Mouse (Mus musculus): ENCODE results near the gene Galt. TPM values are rescaled to one million over a fixed set of nuclear protein-coding genes. Genes with fewer than 3 reads are reported as not detected.
"Not testable (repeated sequence)": the region's sequence is repeated elsewhere in the genome, so short reads cannot be mapped to it uniquely, and the experiment has no call there.

The Galt gene
- polyA plus RNA-seq, 1 experiment from 2014 or later = 47.7 TPM

GRCm38 (mm10) chr4:41762099-41762687 is 7.2 kb downstream of the Galt start:
- ATAC-seq (replicated peaks; ENCODE audit: low FRiP score, low TSS enrichment, low read depth) (peak; percentile 57; the same call in 1 of the 2 replicates), DNase-seq (ENCODE audit: low spot score) (no peak)
- H3K9me3 ChIP-seq (ENCODE audit: control insufficient read depth, low read length) = no peaks in the 10 kb centered on the region
- peaks cover 29% of the 10 kb centered on the region for H3K4me1 ChIP-seq (replicated peaks; ENCODE audit: control insufficient read depth, insufficient read depth, low read length)
- H3K36me3 ChIP-seq (ENCODE audit: control insufficient read depth, insufficient read depth, low read length) = peaks cover 17% of the 10 kb centered on the region
- H3K4me3 ChIP-seq (ENCODE audit: low read depth, low read length) = peak overlapping the region; percentile 49
- H3K27ac ChIP-seq (ENCODE audit: low read depth) = peak overlapping the region; percentile 86
- 31% methylated on average over 8 of the region's 8 CpGs for WGBS
- peak overlapping the region; percentile 73 for H3K4me2 ChIP-seq (ENCODE audit: low read length)
- no peaks in the 10 kb centered on the region for H3K27me3 ChIP-seq (replicated peaks; ENCODE audit: control insufficient read depth, insufficient read depth, low read length)
- peak overlapping the region; percentile 52 for H3K9ac ChIP-seq (ENCODE audit: low read length)

- H3K4me3 ChIP-seq (ENCODE audit: low read depth, low read length) = peak overlapping the region; percentile 49
- ATAC-seq (replicated peaks; ENCODE audit: low FRiP score, low TSS enrichment, low read depth); H3K9me3 ChIP-seq (ENCODE audit: control insufficient read depth, low read length); H3K27me3 ChIP-seq (replicated peaks; ENCODE audit: control insufficient read depth, insufficient read depth, low read length); DNase-seq (ENCODE audit: low spot score): not testable (repeated sequence)
- H3K36me3 ChIP-seq (ENCODE audit: control insufficient read depth, insufficient read depth, low read length) = peaks cover 17% of the 10 kb centered on the region
- H3K27ac ChIP-seq (ENCODE audit: low read depth) = peak overlapping the region; percentile 86
- H3K9ac ChIP-seq (ENCODE audit: low read length) = peak overlapping the region; percentile 52; the same call in 1 of the 2 replicates
- WGBS = 42% methylated on average over 8 of the region's 8 CpGs
- peaks cover 29% of the 10 kb centered on the region for H3K4me1 ChIP-seq (replicated peaks; ENCODE audit: control insufficient read depth, insufficient read depth, low read length)
- H3K4me2 ChIP-seq (ENCODE audit: low read length) = peak overlapping the region; percentile 73
Observed at GRCm38 (mm10) chr4:41762688-41763114, 7.7 kb downstream of the Galt start.

GRCm38 (mm10) chr4:41763176-41763575 is 8.1 kb downstream of the Galt start:
- not testable (repeated sequence) for H3K4me2 ChIP-seq (ENCODE audit: low read length); H3K4me3 ChIP-seq (ENCODE audit: low read depth, low read length); DNase-seq (ENCODE audit: low spot score); H3K9me3 ChIP-seq (ENCODE audit: control insufficient read depth, low read length); H3K27ac ChIP-seq (ENCODE audit: low read depth); H3K27me3 ChIP-seq (replicated peaks; ENCODE audit: control insufficient read depth, insufficient read depth, low read length); ATAC-seq (replicated peaks; ENCODE audit: low FRiP score, low TSS enrichment, low read depth); H3K9ac ChIP-seq (ENCODE audit: low read length)
- WGBS = 67% methylated on average over 3 of the region's 6 CpGs
- Histone ChIP-seq H3K36me3 (ENCODE audit: control insufficient read depth, insufficient read depth, low read length) (peaks cover 15% of the 10 kb centered on the region), H3K4me1 (replicated peaks; ENCODE audit: control insufficient read depth, insufficient read depth, low read length) (peaks cover 29% of the 10 kb centered on the region)

- H3K4me2 ChIP-seq (ENCODE audit: low read length); H3K4me1 ChIP-seq (replicated peaks; ENCODE audit: control insufficient read depth, insufficient read depth, low read length); H3K27me3 ChIP-seq (replicated peaks; ENCODE audit: control insufficient read depth, insufficient read depth, low read length); H3K4me3 ChIP-seq (ENCODE audit: low read depth, low read length); H3K9me3 ChIP-seq (ENCODE audit: control insufficient read depth, low read length); ATAC-seq (replicated peaks; ENCODE audit: low FRiP score, low TSS enrichment, low read depth); DNase-seq (ENCODE audit: low spot score); H3K9ac ChIP-seq (ENCODE audit: low read length); H3K27ac ChIP-seq (ENCODE audit: low read depth); H3K36me3 ChIP-seq (ENCODE audit: control insufficient read depth, insufficient read depth, low read length): not testable (repeated sequence)
- 77% methylated on average over 10 of the region's 10 CpGs for WGBS
Observed at GRCm38 (mm10) chr4:41767301-41767700, 12.3 kb downstream of the Galt start.

GRCm38 (mm10) chr4:41772946-41773345 is 17.9 kb downstream of the Galt start:
- not testable (repeated sequence) for H3K36me3 ChIP-seq (ENCODE audit: control insufficient read depth, insufficient read depth, low read length); H3K9me3 ChIP-seq (ENCODE audit: control insufficient read depth, low read length); H3K9ac ChIP-seq (ENCODE audit: low read length); H3K27me3 ChIP-seq (replicated peaks; ENCODE audit: control insufficient read depth, insufficient read depth, low read length); ATAC-seq (replicated peaks; ENCODE audit: low FRiP score, low TSS enrichment, low read depth); H3K27ac ChIP-seq (ENCODE audit: low read depth); H3K4me1 ChIP-seq (replicated peaks; ENCODE audit: control insufficient read depth, insufficient read depth, low read length)
- Histone ChIP-seq H3K4me3 (ENCODE audit: low read depth, low read length) (peak overlapping the region; percentile 20; the same call in 1 of the 2 replicates), H3K4me2 (ENCODE audit: low read length) (peak overlapping the region; percentile 36)
- WGBS = 8% methylated on average over 7 of the region's 16 CpGs
- DNase-seq (ENCODE audit: low spot score) = peak; percentile 54

- DNase-seq (ENCODE audit: low spot score) = peak; percentile 77
- Histone ChIP-seq H3K4me2 (ENCODE audit: low read length) (peak overlapping the region; percentile 34), H3K4me3 (ENCODE audit: low read depth, low read length) (peak overlapping the region; percentile 36)
- not testable (repeated sequence) for H3K27me3 ChIP-seq (replicated peaks; ENCODE audit: control insufficient read depth, insufficient read depth, low read length); H3K9ac ChIP-seq (ENCODE audit: low read length); H3K4me1 ChIP-seq (replicated peaks; ENCODE audit: control insufficient read depth, insufficient read depth, low read length); H3K27ac ChIP-seq (ENCODE audit: low read depth); H3K36me3 ChIP-seq (ENCODE audit: control insufficient read depth, insufficient read depth, low read length); H3K9me3 ChIP-seq (ENCODE audit: control insufficient read depth, low read length); ATAC-seq (replicated peaks; ENCODE audit: low FRiP score, low TSS enrichment, low read depth)
- WGBS = under 1% methylated on average over 13 of the region's 25 CpGs
Observed at GRCm38 (mm10) chr4:41773502-41773901, 18.5 kb downstream of the Galt start.

- H3K9me3 ChIP-seq (ENCODE audit: control insufficient read depth, low read length); ATAC-seq (replicated peaks; ENCODE audit: low FRiP score, low TSS enrichment, low read depth); H3K27me3 ChIP-seq (replicated peaks; ENCODE audit: control insufficient read depth, insufficient read depth, low read length); H3K4me1 ChIP-seq (replicated peaks; ENCODE audit: control insufficient read depth, insufficient read depth, low read length); H3K9ac ChIP-seq (ENCODE audit: low read length); H3K36me3 ChIP-seq (ENCODE audit: control insufficient read depth, insufficient read depth, low read length); H3K27ac ChIP-seq (ENCODE audit: low read depth): not testable (repeated sequence)
- peak; percentile 89 for DNase-seq (ENCODE audit: low spot score)
- 1% methylated on average over 12 of the region's 14 CpGs for WGBS
- H3K4me2 ChIP-seq (ENCODE audit: low read length) = peak within 1 kb of the TSS; percentile 44
- peak within 1 kb of the TSS; percentile 36 for H3K4me3 ChIP-seq (ENCODE audit: low read depth, low read length)
Observed at GRCm38 (mm10) chr4:41774002-41774401, 19.0 kb downstream of the Galt start, which contains the start of gene Ccl27a. Gene Ccl27a, minus strand, starts transcription at chr4:41774247.

GRCm38 (mm10) chr4:41774506-41774905 is 19.5 kb downstream of the Galt start:
- not testable (repeated sequence) for H3K27ac ChIP-seq (ENCODE audit: low read depth); ATAC-seq (replicated peaks; ENCODE audit: low FRiP score, low TSS enrichment, low read depth); H3K27me3 ChIP-seq (replicated peaks; ENCODE audit: control insufficient read depth, insufficient read depth, low read length); H3K4me1 ChIP-seq (replicated peaks; ENCODE audit: control insufficient read depth, insufficient read depth, low read length); H3K9ac ChIP-seq (ENCODE audit: low read length); H3K9me3 ChIP-seq (ENCODE audit: control insufficient read depth, low read length); H3K36me3 ChIP-seq (ENCODE audit: control insufficient read depth, insufficient read depth, low read length)
- WGBS = 69% methylated on average over 3 of the region's 3 CpGs
- peak overlapping the region; percentile 36; the same call in 1 of the 2 replicates for H3K4me3 ChIP-seq (ENCODE audit: low read depth, low read length)
- peak; percentile 54 for DNase-seq (ENCODE audit: low spot score)
- peak overlapping the region; percentile 44 for H3K4me2 ChIP-seq (ENCODE audit: low read length)

- not testable (repeated sequence) for H3K27ac ChIP-seq (ENCODE audit: low read depth); H3K4me2 ChIP-seq (ENCODE audit: low read length); ATAC-seq (replicated peaks; ENCODE audit: low FRiP score, low TSS enrichment, low read depth); H3K9ac ChIP-seq (ENCODE audit: low read length); DNase-seq (ENCODE audit: low spot score); H3K27me3 ChIP-seq (replicated peaks; ENCODE audit: control insufficient read depth, insufficient read depth, low read length); H3K36me3 ChIP-seq (ENCODE audit: control insufficient read depth, insufficient read depth, low read length); H3K4me3 ChIP-seq (ENCODE audit: low read depth, low read length); H3K9me3 ChIP-seq (ENCODE audit: control insufficient read depth, low read length); H3K4me1 ChIP-seq (replicated peaks; ENCODE audit: control insufficient read depth, insufficient read depth, low read length)
- WGBS = 90% methylated on average over 1 of the region's 1 CpGs
Observed at GRCm38 (mm10) chr4:41775840-41776239, 20.8 kb downstream of the Galt start.

All from intestine, embryonic 14.5 days (tissue).